Mouse (Mus musculus) brown adipose tissue, adult 24 weeks (tissue): ENCODE data around the gene Gtf2i. TPM values are rescaled to one million over a fixed set of nuclear protein-coding genes. Genes with fewer than 3 reads are reported as not detected.

ENCODE experiments used
- H3K27ac ChIP-seq: fragments of 200-500 bp; replicated peaks from 2 replicates; pipeline ENCODE4 v1.5.1; 2012; ENCODE audit warnings: low read depth, mild to moderate bottlenecking, low read length
- H3K4me1 ChIP-seq: fragments of 200-500 bp; 2 replicates; pipeline ENCODE4 v1.6.1; 2012; ENCODE audit warnings: low read length, mixed read lengths; ENCODE audit not compliant: control insufficient read depth, insufficient read depth, insufficient read length
- H3K4me3 ChIP-seq: fragments of 200-500 bp; 2 replicates; pipeline ENCODE4 v1.5.1; 2012; ENCODE audit warnings: low read depth, mild to moderate bottlenecking, low read length, moderate library complexity; ENCODE audit not compliant: insufficient read depth
- polyA plus RNA-seq: library from polyadenylated mRNA; stranded (reverse); fragments of >200 nt; gene quantifications from 2 replicates; pipeline ENCODE4 v1.2.4, GENCODE M21; 2012; ENCODE audit not compliant: missing spikeins, insufficient read depth, insufficient read length

The Gtf2i gene
- polyA plus RNA-seq, 1 experiment = 75.9 TPM

GRCm38 (mm10) chr5:134332743-134333142, 18.2 kb upstream of the Gtf2i start:
- Histone ChIP-seq H3K4me3 (no peak overlapping the region), H3K27ac (no peak overlapping the region), H3K4me1 (no peaks in the 10 kb centered on the region)

- Histone ChIP-seq H3K4me3 (no peak overlapping the region), H3K27ac (no peak overlapping the region), H3K4me1 (no peaks in the 10 kb centered on the region)
These were observed 15.5 kb upstream of the Gtf2i start for GRCm38 (mm10) chr5:134330082-134330481.

- Histone ChIP-seq H3K4me1 (no peaks in the 10 kb centered on the region), H3K4me3 (no peak overlapping the region), H3K27ac (no peak overlapping the region)
These were observed 14.8 kb upstream of the Gtf2i start for GRCm38 (mm10) chr5:134329311-134329710.

GRCm38 (mm10) chr5:134328482-134329001, 14.0 kb upstream of the Gtf2i start:
- Histone ChIP-seq H3K27ac (no peak overlapping the region), H3K4me3 (no peak overlapping the region), H3K4me1 (no peaks in the 10 kb centered on the region)

- no peak overlapping the region for H3K4me3 ChIP-seq
- no peaks in the 10 kb centered on the region for H3K4me1 ChIP-seq
- H3K27ac ChIP-seq = no peak overlapping the region
These were observed 11.5 kb upstream of the Gtf2i start for GRCm38 (mm10) chr5:134325856-134326566.

- H3K27ac ChIP-seq = no peak overlapping the region
- H3K4me1 ChIP-seq = no peaks in the 10 kb centered on the region
- no peak overlapping the region for H3K4me3 ChIP-seq
These were observed 9.3 kb upstream of the Gtf2i start for GRCm38 (mm10) chr5:134323869-134324268.

GRCm38 (mm10) chr5:134323311-134323710, 8.8 kb upstream of the Gtf2i start:
- no peak overlapping the region for H3K4me3 ChIP-seq
- no peaks in the 10 kb centered on the region for H3K4me1 ChIP-seq
- H3K27ac ChIP-seq = no peak overlapping the region

- H3K27ac ChIP-seq = no peak overlapping the region
- H3K4me1 ChIP-seq = no peaks in the 10 kb centered on the region
- no peak overlapping the region for H3K4me3 ChIP-seq
These were observed 7.8 kb upstream of the Gtf2i start for GRCm38 (mm10) chr5:134322355-134322754.

DNA sequence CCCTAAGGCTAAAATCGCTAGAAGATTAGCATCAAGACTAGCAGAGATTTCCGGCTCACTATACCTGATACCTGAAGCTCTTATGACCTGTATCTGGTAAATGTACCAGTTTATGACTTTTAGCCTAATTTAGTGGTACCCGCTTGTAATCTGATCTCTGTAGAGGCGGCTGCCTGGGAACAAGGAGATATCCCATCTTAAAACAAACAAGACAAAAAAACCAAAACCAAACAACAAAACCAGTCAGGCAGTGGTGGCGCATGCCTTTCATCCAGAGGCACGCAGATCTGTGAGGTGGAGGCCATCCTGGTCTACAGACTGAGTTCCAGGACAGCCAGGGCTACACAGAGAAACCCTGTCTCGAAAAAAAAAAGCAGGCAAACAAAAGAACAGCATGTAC, 7.1 kb upstream of the Gtf2i start:
- Histone ChIP-seq H3K4me1 (no peaks in the 10 kb centered on the region), H3K4me3 (no peak overlapping the region), H3K27ac (no peak overlapping the region)

GRCm38 (mm10) chr5:134318903-134319302, 4.3 kb upstream of the Gtf2i start:
- no peaks in the 10 kb centered on the region for H3K4me1 ChIP-seq
- no peak overlapping the region for H3K27ac ChIP-seq
- no peak overlapping the region for H3K4me3 ChIP-seq

GRCm38 (mm10) chr5:134316721-134317120, 2.2 kb upstream of the Gtf2i start:
- Histone ChIP-seq H3K4me1 (peaks cover 2% of the 10 kb centered on the region; the same call in 1 of the 2 replicates), H3K27ac (no peak overlapping the region), H3K4me3 (no peak overlapping the region)

GRCm38 (mm10) chr5:134315623-134316350, 1.2 kb upstream of the Gtf2i start:
- Histone ChIP-seq H3K27ac (peak overlapping the region; percentile 76), H3K4me1 (peaks cover 5% of the 10 kb centered on the region; the same call in 1 of the 2 replicates), H3K4me3 (peak overlapping the region; percentile 76)

DNA sequence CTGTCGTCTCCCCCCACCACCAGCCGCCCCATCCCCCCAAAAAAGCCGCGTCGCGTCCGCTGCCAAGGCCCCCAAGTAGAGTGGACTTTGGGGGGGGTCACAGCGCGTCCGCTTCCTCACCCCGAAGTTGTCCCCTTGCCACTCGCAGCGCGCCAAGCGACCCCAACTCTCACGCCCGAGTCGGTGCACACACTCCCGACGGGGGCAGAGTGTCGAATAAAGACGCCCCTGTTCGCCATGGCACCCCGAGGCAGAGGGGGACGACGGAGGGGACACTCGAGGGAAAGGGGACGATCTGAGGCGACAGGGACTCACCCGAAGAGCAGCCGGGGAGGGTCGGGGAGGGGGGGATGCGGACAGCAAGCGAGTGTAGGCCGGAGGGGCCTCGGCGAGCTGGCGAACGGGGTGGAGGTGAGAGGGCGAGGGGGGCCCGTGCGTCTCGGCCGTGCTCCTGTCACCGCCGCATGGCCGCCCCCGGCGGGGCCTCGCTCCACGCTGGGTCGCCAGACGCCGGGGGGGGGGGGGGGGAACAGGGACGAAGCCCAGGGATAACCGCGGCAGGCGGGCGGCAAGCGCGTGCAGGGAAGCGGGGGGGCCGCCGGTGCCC, 389 bp downstream of the Gtf2i start:
- peak overlapping the region; percentile 88 for H3K4me3 ChIP-seq
- H3K4me1 ChIP-seq = peaks cover 5% of the 10 kb centered on the region; the same call in 1 of the 2 replicates
- peak overlapping the region; percentile 99 for H3K27ac ChIP-seq

DNA sequence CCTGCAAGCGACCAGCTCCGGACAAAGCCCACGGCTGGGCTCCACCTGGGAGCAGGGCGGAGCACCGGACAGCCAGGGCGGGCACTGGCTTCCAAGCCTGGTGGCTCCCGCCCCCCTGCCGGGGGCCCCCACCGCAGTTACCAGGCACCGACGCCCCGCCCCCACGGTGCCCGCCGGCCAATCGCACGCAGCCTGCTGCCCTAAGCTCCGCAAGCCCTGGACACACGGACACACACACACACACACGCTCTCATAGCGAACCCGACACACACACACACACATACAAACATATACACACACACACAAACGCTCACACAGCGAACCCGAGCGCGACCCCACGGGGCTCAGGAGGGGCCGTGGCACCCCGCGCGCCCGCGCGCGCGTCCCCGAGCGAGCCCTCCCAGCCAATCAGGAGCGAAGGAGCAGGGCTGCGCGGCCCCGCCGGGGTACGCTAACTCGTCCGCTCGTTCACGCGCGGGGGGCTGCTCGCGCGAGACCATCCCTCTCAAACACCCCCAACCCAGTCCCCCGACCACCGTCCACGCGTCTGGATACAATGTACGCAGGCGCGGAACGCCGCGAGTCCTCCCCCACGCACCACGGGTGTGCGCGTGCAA, 1.0 kb downstream of the Gtf2i start:
- H3K4me1 ChIP-seq = peaks cover 5% of the 10 kb centered on the region; the same call in 1 of the 2 replicates
- peak overlapping the region; percentile 88 for H3K4me3 ChIP-seq

More for the DNA sequence above, 1.0 kb downstream of the Gtf2i start:
- H3K27ac ChIP-seq = peak overlapping the region; percentile 99
